Mouse (Mus musculus) liver, embryonic 14.5 days (tissue): ENCODE results near the gene Rabl6.

Source experiments
- CTCF ChIP-seq: IDR thresholded peaks from 2 replicates; pipeline ENCODE4 v1.5.1; 2016; ENCODE audit warnings: antibody characterized with exemption, low read depth, control low read depth
- EP300 ChIP-seq: IDR thresholded peaks from 2 replicates; pipeline ENCODE4 v1.6.1; 2016; ENCODE audit warnings: antibody characterized with exemption, low read depth

GRCm38 (mm10) chr2:25600037-25600436, 8.3 kb downstream of the Rabl6 start:
- TF ChIP-seq CTCF (no peak), EP300 (no peak)
